Mouse (Mus musculus): ENCODE results near the gene Hamp2. TPM values are rescaled to one million over a fixed set of nuclear protein-coding genes. Genes with fewer than 3 reads are reported as not detected.
"Not testable (repeated sequence)": the region's sequence is repeated elsewhere in the genome, so short reads cannot be mapped to it uniquely, and the experiment has no call there.

Gene Hamp2
- polyA plus RNA-seq (2012; rRNA removed) = 0.55 TPM in 1 of 2 replicates, not detected in the other
- not detected in 2 replicates for polyA plus RNA-seq (2014; fragmentation: Nextera tagmentation; extraction: Ambion mirVana)

DNA sequence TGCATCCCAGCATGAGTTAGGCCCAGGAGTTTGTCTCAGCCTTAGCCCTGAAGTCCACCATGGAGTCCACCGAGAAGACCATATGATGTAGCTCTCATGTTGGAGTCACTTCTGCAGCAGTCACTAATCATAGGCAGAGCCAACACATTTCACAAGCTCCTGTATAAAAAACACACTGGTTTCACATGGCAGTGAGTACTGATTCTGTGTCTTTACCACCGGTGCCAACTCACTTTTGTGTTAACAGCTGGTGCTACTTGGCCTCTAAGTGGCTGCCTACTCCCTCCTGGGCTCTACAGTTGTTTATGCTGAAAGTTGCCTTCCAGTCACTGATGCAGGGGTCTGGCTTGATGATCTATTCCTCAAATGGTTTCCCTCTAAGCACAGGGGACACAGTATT lies at the start of gene Hamp2:
Gene Hamp2 (minus strand): TSS at position 101 of the 400 bp plus-strand sequence.
- not testable (repeated sequence) for H3K27me3 ChIP-seq (ENCODE audit: control insufficient read depth, insufficient read depth, low read length); H3K9me3 ChIP-seq (ENCODE audit: control insufficient read depth, low read length); H3K9ac ChIP-seq (ENCODE audit: low read depth, low read length, severe bottlenecking); H3K36me3 ChIP-seq (ENCODE audit: control insufficient read depth, insufficient read depth, low read length); DNase-seq (ENCODE audit: low spot score); H3K4me1 ChIP-seq (ENCODE audit: control insufficient read depth, insufficient read depth, low read length); ATAC-seq (ENCODE audit: low FRiP score, low read depth); H3K4me2 ChIP-seq (replicated peaks; ENCODE audit: low read depth, low read length, severe bottlenecking); H3K27ac ChIP-seq (replicated peaks; ENCODE audit: low read depth, low read length); H3K4me3 ChIP-seq (replicated peaks; ENCODE audit: low read length)
- 83% methylated on average over 2 of the region's 2 CpGs for WGBS

GRCm38 (mm10) chr7:30973501-30974289 lies 49.2 kb upstream of the Hamp2 start, which contains the start of gene Fam187b:
Gene Fam187b (plus strand): TSS chr7:30973790.
- TF ChIP-seq POLR2A (IDR thresholded peaks at IDR 0.05; ENCODE audit: borderline replicate concordance, extremely low read depth, insufficient read depth, insufficient read length) = no peak
- peaks cover 11% of the 10 kb centered on the region for H3K27me3 ChIP-seq (ENCODE audit: control insufficient read depth, insufficient read depth, low read length)
- peak; percentile 90 for DNase-seq (ENCODE audit: low spot score)

GRCm38 (mm10) chr7:30973251-30973500 lies 48.7 kb upstream of the Hamp2 start, which contains the start of gene Lsr:
Gene Lsr (minus strand): TSS chr7:30973464.
- Histone ChIP-seq H3K27me3 (ENCODE audit: control insufficient read depth, insufficient read depth, low read length) (peaks cover 11% of the 10 kb centered on the region), H3K9ac (ENCODE audit: low read depth, low read length, severe bottlenecking) (peak within 1 kb of the TSS; percentile 41), H3K9me3 (ENCODE audit: control insufficient read depth, low read length) (no peaks in the 10 kb centered on the region), H3K36me3 (ENCODE audit: control insufficient read depth, insufficient read depth, low read length) (no peaks in the 10 kb centered on the region), H3K4me1 (ENCODE audit: control insufficient read depth, insufficient read depth, low read length) (peaks cover 7% of the 10 kb centered on the region; the same call in 1 of the 2 replicates), H3K4me3 (replicated peaks; ENCODE audit: low read length) (peak within 1 kb of the TSS; percentile 45), H3K4me2 (replicated peaks; ENCODE audit: low read depth, low read length, severe bottlenecking) (peak within 1 kb of the TSS; percentile 58), H3K27ac (replicated peaks; ENCODE audit: low read depth, low read length) (no peak within 1 kb of the TSS)
- ATAC-seq (ENCODE audit: low FRiP score, low read depth) = peak; percentile 70; the same call in 1 of the 2 replicates
- no peak for DNase-seq (ENCODE audit: low spot score)
- WGBS = under 1% methylated on average over 18 of the region's 19 CpGs
- no peak for TF ChIP-seq POLR2A (IDR thresholded peaks at IDR 0.05; ENCODE audit: borderline replicate concordance, extremely low read depth, insufficient read depth, insufficient read length)

More at GRCm38 (mm10) chr7:30973501-30974289, 49.2 kb upstream of the Hamp2 start, which contains the start of gene Fam187b:
- Histone ChIP-seq H3K36me3 (ENCODE audit: control insufficient read depth, insufficient read depth, low read length) (no peaks in the 10 kb centered on the region), H3K9ac (ENCODE audit: low read depth, low read length, severe bottlenecking) (peak within 1 kb of the TSS; percentile 41), H3K4me1 (ENCODE audit: control insufficient read depth, insufficient read depth, low read length) (peaks cover 7% of the 10 kb centered on the region; the same call in 1 of the 2 replicates), H3K4me3 (replicated peaks; ENCODE audit: low read length) (peak within 1 kb of the TSS; percentile 45), H3K4me2 (replicated peaks; ENCODE audit: low read depth, low read length, severe bottlenecking) (peak within 1 kb of the TSS; percentile 58), H3K27ac (replicated peaks; ENCODE audit: low read depth, low read length) (no peak within 1 kb of the TSS), H3K9me3 (ENCODE audit: control insufficient read depth, low read length) (no peaks in the 10 kb centered on the region)
- peak; percentile 79 for ATAC-seq (ENCODE audit: low FRiP score, low read depth)
- under 1% methylated on average over 37 of the region's 37 CpGs for WGBS

DNA sequence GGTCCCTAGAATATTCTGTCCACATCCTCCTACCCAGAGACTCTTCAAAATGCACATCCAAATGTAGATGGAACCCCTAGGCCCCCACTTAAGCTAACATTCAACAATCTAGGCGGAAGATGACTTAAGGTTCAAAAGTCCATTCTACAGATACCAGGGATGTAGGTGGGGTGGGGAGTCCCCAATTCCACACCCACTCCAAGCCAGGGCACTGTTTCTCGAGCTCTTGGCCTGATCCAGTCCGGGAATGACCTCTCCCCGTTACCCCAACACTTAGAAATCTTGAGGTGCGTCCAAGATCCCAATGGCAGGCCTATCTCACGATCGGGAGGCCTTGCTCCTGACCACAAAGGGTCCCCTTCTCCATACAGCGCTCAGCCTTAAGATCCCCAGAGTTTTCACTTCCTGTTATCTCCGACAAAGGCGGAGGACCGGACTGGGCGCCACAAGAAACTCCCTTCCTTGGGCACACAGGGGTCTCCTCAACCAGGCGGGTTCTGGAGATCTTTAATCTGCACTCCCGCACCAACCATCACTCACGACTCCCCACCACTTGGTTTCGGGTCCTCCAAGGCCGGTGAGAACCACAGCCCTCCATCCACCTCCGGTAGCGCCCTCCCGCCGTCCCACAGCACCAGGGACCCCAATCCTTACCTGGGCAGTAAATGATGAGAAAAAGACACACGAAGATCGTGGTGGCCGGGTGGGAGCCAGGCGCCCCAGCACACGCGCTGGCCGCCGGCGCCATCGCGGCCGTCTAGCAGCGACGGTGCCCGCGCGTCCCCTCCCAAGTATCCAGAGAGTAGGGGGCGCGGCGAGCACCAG lies 48.2 kb upstream of the Hamp2 start:
- 0 out of 2 replicates have a peak, but pooled peaks have one; percentile 16 for TF ChIP-seq POLR2A (IDR thresholded peaks at IDR 0.05; ENCODE audit: borderline replicate concordance, extremely low read depth, insufficient read depth, insufficient read length)
- WGBS = 5% methylated on average over 21 of the region's 41 CpGs
- Histone ChIP-seq H3K4me2 (replicated peaks; ENCODE audit: low read depth, low read length, severe bottlenecking) (peak overlapping the region; percentile 58), H3K27ac (replicated peaks; ENCODE audit: low read depth, low read length) (no peak overlapping the region), H3K4me1 (ENCODE audit: control insufficient read depth, insufficient read depth, low read length) (peaks cover 7% of the 10 kb centered on the region; the same call in 1 of the 2 replicates), H3K9ac (ENCODE audit: low read depth, low read length, severe bottlenecking) (peak overlapping the region; percentile 41), H3K9me3 (ENCODE audit: control insufficient read depth, low read length) (no peaks in the 10 kb centered on the region), H3K36me3 (ENCODE audit: control insufficient read depth, insufficient read depth, low read length) (no peaks in the 10 kb centered on the region), H3K27me3 (ENCODE audit: control insufficient read depth, insufficient read depth, low read length) (peaks cover 11% of the 10 kb centered on the region), H3K4me3 (replicated peaks; ENCODE audit: low read length) (peak overlapping the region; percentile 45)
- DNase-seq (ENCODE audit: low spot score) (no peak), ATAC-seq (ENCODE audit: low FRiP score, low read depth) (no peak)

GRCm38 (mm10) chr7:30971901-30972300 lies 47.4 kb upstream of the Hamp2 start:
- Histone ChIP-seq H3K36me3 (ENCODE audit: control insufficient read depth, insufficient read depth, low read length) (no peaks in the 10 kb centered on the region), H3K4me2 (replicated peaks; ENCODE audit: low read depth, low read length, severe bottlenecking) (peak overlapping the region; percentile 58; the same call in 1 of the 2 replicates), H3K27me3 (ENCODE audit: control insufficient read depth, insufficient read depth, low read length) (peaks cover 11% of the 10 kb centered on the region), H3K9ac (ENCODE audit: low read depth, low read length, severe bottlenecking) (no peak overlapping the region), H3K4me3 (replicated peaks; ENCODE audit: low read length) (peak overlapping the region; percentile 45; the same call in 1 of the 2 replicates), H3K27ac (replicated peaks; ENCODE audit: low read depth, low read length) (no peak overlapping the region), H3K9me3 (ENCODE audit: control insufficient read depth, low read length) (no peaks in the 10 kb centered on the region), H3K4me1 (ENCODE audit: control insufficient read depth, insufficient read depth, low read length) (peaks cover 7% of the 10 kb centered on the region; the same call in 1 of the 2 replicates)
- ATAC-seq (ENCODE audit: low FRiP score, low read depth) (no peak), DNase-seq (ENCODE audit: low spot score) (no peak)
- TF ChIP-seq POLR2A (IDR thresholded peaks at IDR 0.05; ENCODE audit: borderline replicate concordance, extremely low read depth, insufficient read depth, insufficient read length) = no peak
- WGBS = 88% methylated on average over 15 of the region's 15 CpGs

Data from limb, embryonic 14.5 days (tissue).